Mouse (Mus musculus): ENCODE measurements around the gene Phlda3. TPM values are rescaled to one million over a fixed set of nuclear protein-coding genes. Genes with fewer than 3 reads are reported as not detected.

Gene Phlda3
- total and polyA plus RNA-seq, 2 experiments from 2014 or later = 65.5 to 130 TPM

GRCm38 (mm10) chr1:135744987-135745386 is 20.9 kb upstream of the Phlda3 start:
- TF ChIP-seq CTCF (IDR thresholded peaks at IDR 0.05; ENCODE audit: low read depth) = no peak
- no peak for TF ChIP-seq EP300 (IDR thresholded peaks at IDR 0.05; ENCODE audit: low read depth)
- no peak for ATAC-seq (ENCODE audit: insufficient read depth, low read depth)
- Histone ChIP-seq H3K27ac (ENCODE audit: low read depth) (no peak overlapping the region), H3K9me3 (replicated peaks; ENCODE audit: control insufficient read depth, low read length) (no peaks in the 10 kb centered on the region), H3K36me3 (replicated peaks; ENCODE audit: control insufficient read depth, insufficient read depth, low read length) (peaks cover 53% of the 10 kb centered on the region), H3K4me1 (ENCODE audit: control insufficient read depth, insufficient read depth) (peaks cover 18% of the 10 kb centered on the region), H3K4me2 (ENCODE audit: low read depth, low read length) (no peak overlapping the region), H3K9ac (replicated peaks; ENCODE audit: low read depth, low read length) (no peak overlapping the region), H3K27me3 (ENCODE audit: control insufficient read depth, insufficient read depth, low read length) (no peaks in the 10 kb centered on the region), H3K4me3 (ENCODE audit: low read depth, low read length) (no peak overlapping the region)
- DNase-seq (ENCODE audit: low spot score) = no peak
- 82% methylated on average over 7 of the region's 7 CpGs for WGBS

GRCm38 (mm10) chr1:135746248-135746647 is 19.7 kb upstream of the Phlda3 start:
- no peak overlapping the region for H3K27ac ChIP-seq (ENCODE audit: low read depth)
- H3K4me3 ChIP-seq (ENCODE audit: low read depth, low read length) = no peak overlapping the region
- H3K4me1 ChIP-seq (ENCODE audit: control insufficient read depth, insufficient read depth) = peaks cover 10% of the 10 kb centered on the region; the same call in 1 of the 2 replicates
- H3K9me3 ChIP-seq (replicated peaks; ENCODE audit: control insufficient read depth, low read length) = no peaks in the 10 kb centered on the region
- 78% methylated on average over 4 of the region's 4 CpGs for WGBS
- no peak overlapping the region for H3K4me2 ChIP-seq (ENCODE audit: low read depth, low read length)
- no peaks in the 10 kb centered on the region for H3K27me3 ChIP-seq (ENCODE audit: control insufficient read depth, insufficient read depth, low read length)
- no peak for DNase-seq (ENCODE audit: low spot score)
- no peak overlapping the region for H3K9ac ChIP-seq (replicated peaks; ENCODE audit: low read depth, low read length)
- no peak for TF ChIP-seq CTCF (IDR thresholded peaks at IDR 0.05; ENCODE audit: low read depth)
- TF ChIP-seq EP300 (IDR thresholded peaks at IDR 0.05; ENCODE audit: low read depth) = no peak
- ATAC-seq (ENCODE audit: insufficient read depth, low read depth) = no peak
- H3K36me3 ChIP-seq (replicated peaks; ENCODE audit: control insufficient read depth, insufficient read depth, low read length) = peaks cover 65% of the 10 kb centered on the region

GRCm38 (mm10) chr1:135752737-135753348 is 13.1 kb upstream of the Phlda3 start:
- peak; percentile 94 for DNase-seq (ENCODE audit: low spot score)
- WGBS = 9% methylated on average over 10 of the region's 10 CpGs
- H3K27me3 ChIP-seq (ENCODE audit: control insufficient read depth, insufficient read depth, low read length) = no peaks in the 10 kb centered on the region
- peak; percentile 97 for ATAC-seq (ENCODE audit: insufficient read depth, low read depth)
- no peak overlapping the region for H3K4me3 ChIP-seq (ENCODE audit: low read depth, low read length)
- peaks cover 45% of the 10 kb centered on the region for H3K36me3 ChIP-seq (replicated peaks; ENCODE audit: control insufficient read depth, insufficient read depth, low read length)
- H3K27ac ChIP-seq (ENCODE audit: low read depth) = peak overlapping the region; percentile 70
- peaks cover 8% of the 10 kb centered on the region; the same call in 1 of the 2 replicates for H3K4me1 ChIP-seq (ENCODE audit: control insufficient read depth, insufficient read depth)
- TF ChIP-seq EP300 (IDR thresholded peaks at IDR 0.05; ENCODE audit: low read depth) (no peak), CTCF (IDR thresholded peaks at IDR 0.05; ENCODE audit: low read depth) (peak; percentile 99)
- no peak overlapping the region for H3K4me2 ChIP-seq (ENCODE audit: low read depth, low read length)
- H3K9ac ChIP-seq (replicated peaks; ENCODE audit: low read depth, low read length) = no peak overlapping the region
- H3K9me3 ChIP-seq (replicated peaks; ENCODE audit: control insufficient read depth, low read length) = no peaks in the 10 kb centered on the region

GRCm38 (mm10) chr1:135755287-135755686 is 10.6 kb upstream of the Phlda3 start:
- no peak for DNase-seq (ENCODE audit: low spot score)
- H3K27ac ChIP-seq (ENCODE audit: low read depth) = no peak overlapping the region; the same call in 1 of the 2 replicates

GRCm38 (mm10) chr1:135755913-135756312 is 10.0 kb upstream of the Phlda3 start:
- H3K27ac ChIP-seq (ENCODE audit: low read depth) = no peak overlapping the region; the same call in 1 of the 2 replicates
- H3K9ac ChIP-seq (replicated peaks; ENCODE audit: low read depth, low read length) = no peak overlapping the region
- H3K9me3 ChIP-seq (replicated peaks; ENCODE audit: control insufficient read depth, low read length) = no peaks in the 10 kb centered on the region
- H3K4me2 ChIP-seq (ENCODE audit: low read depth, low read length) = no peak overlapping the region
- peaks cover 8% of the 10 kb centered on the region; the same call in 1 of the 2 replicates for H3K4me1 ChIP-seq (ENCODE audit: control insufficient read depth, insufficient read depth)
- 82% methylated on average over 3 of the region's 3 CpGs for WGBS
- DNase-seq (ENCODE audit: low spot score) = no peak
- H3K4me3 ChIP-seq (ENCODE audit: low read depth, low read length) = no peak overlapping the region
- no peak for ATAC-seq (ENCODE audit: insufficient read depth, low read depth)
- no peak for TF ChIP-seq CTCF (IDR thresholded peaks at IDR 0.05; ENCODE audit: low read depth)
- TF ChIP-seq EP300 (IDR thresholded peaks at IDR 0.05; ENCODE audit: low read depth) = no peak
- H3K27me3 ChIP-seq (ENCODE audit: control insufficient read depth, insufficient read depth, low read length) = no peaks in the 10 kb centered on the region
- H3K36me3 ChIP-seq (replicated peaks; ENCODE audit: control insufficient read depth, insufficient read depth, low read length) = peaks cover 15% of the 10 kb centered on the region

More at GRCm38 (mm10) chr1:135755287-135755686, 10.6 kb upstream of the Phlda3 start:
- Histone ChIP-seq H3K36me3 (replicated peaks; ENCODE audit: control insufficient read depth, insufficient read depth, low read length) (peaks cover 21% of the 10 kb centered on the region), H3K9me3 (replicated peaks; ENCODE audit: control insufficient read depth, low read length) (no peaks in the 10 kb centered on the region), H3K4me1 (ENCODE audit: control insufficient read depth, insufficient read depth) (peaks cover 8% of the 10 kb centered on the region; the same call in 1 of the 2 replicates), H3K4me2 (ENCODE audit: low read depth, low read length) (no peak overlapping the region), H3K9ac (replicated peaks; ENCODE audit: low read depth, low read length) (no peak overlapping the region), H3K4me3 (ENCODE audit: low read depth, low read length) (no peak overlapping the region), H3K27me3 (ENCODE audit: control insufficient read depth, insufficient read depth, low read length) (no peaks in the 10 kb centered on the region)
- no peak for TF ChIP-seq EP300 (IDR thresholded peaks at IDR 0.05; ENCODE audit: low read depth)
- TF ChIP-seq CTCF (IDR thresholded peaks at IDR 0.05; ENCODE audit: low read depth) = no peak
- ATAC-seq (ENCODE audit: insufficient read depth, low read depth) = peak; percentile 19; the same call in 1 of the 2 replicates
- WGBS = 40% methylated on average over 9 of the region's 9 CpGs
